Mouse (Mus musculus): ENCODE measurements around the gene Setmar.

Setmar gene

GRCm38 (mm10) chr6:108111693-108112092, 46.8 kb downstream of the Setmar start:
- no peak for DNase-seq (ENCODE audit: extremely low spot score, low read depth, low spot score)

GRCm38 (mm10) chr6:108114971-108115370, 50.1 kb downstream of the Setmar start:
- DNase-seq (ENCODE audit: extremely low spot score, low read depth, low spot score) = no peak

- DNase-seq (ENCODE audit: extremely low spot score, low read depth, low spot score) = no peak
Measured at GRCm38 (mm10) chr6:108117881-108118280, 53.0 kb downstream of the Setmar start.

GRCm38 (mm10) chr6:108125474-108125873, 60.6 kb downstream of the Setmar start:
- DNase-seq (ENCODE audit: extremely low spot score, low read depth, low spot score) = no peak

- no peak for DNase-seq (ENCODE audit: extremely low spot score, low read depth, low spot score)
Measured at GRCm38 (mm10) chr6:108126631-108127030, 61.8 kb downstream of the Setmar start.

All from hindlimb bud, embryonic 11.5 days (tissue).